Mouse (Mus musculus): Measurements from ENCODE around the gene 1700013G24Rik.

1700013G24Rik gene

DNA sequence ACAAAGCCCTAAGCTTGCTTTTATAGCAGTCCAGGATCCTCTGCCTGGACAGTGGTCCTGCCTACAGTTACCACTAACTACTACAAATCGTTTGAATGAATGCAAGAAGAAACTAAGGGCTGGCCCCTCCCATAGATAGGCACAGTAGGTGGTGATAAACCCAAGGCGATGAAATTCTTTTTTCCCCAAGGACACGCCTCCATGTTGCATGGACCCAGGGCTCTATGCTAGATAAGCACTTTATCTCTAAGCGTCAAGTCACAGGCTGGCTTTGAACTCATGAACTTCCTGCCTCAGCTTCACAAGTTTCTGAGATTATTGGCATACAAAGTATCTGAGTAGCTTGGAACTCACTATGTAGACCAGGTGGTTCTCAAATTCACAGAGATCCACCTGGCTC, 4.2 kb downstream of the 1700013G24Rik start:
- no peak for DNase-seq (ENCODE audit: low spot score in 2 of 2)

- no peak for DNase-seq (ENCODE audit: low spot score in 2 of 2)
Observed at GRCm38 (mm10) chr4:137458310-137458709, 5.2 kb downstream of the 1700013G24Rik start.

DNA sequence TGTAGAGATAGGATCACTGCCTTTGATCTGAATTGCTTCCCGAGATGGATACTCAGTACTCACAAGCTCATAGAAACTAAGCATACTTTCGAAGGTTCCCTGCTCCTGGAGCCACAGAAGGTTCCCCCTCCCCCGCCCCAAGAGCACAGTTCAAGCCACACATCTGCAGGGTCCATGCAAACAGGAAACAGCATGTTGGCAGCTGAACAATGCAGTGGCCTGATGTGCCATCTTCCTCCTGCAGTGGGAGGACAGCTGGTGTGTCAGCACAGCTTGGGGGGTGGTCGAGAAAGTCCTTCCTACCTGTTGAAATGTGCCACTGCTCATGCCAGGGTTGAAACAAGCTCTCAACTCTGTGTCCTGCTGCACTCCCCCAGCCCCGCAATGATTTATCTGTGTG, 5.8 kb downstream of the 1700013G24Rik start:
- DNase-seq (ENCODE audit: low spot score in 2 of 2), result no peak

DNA sequence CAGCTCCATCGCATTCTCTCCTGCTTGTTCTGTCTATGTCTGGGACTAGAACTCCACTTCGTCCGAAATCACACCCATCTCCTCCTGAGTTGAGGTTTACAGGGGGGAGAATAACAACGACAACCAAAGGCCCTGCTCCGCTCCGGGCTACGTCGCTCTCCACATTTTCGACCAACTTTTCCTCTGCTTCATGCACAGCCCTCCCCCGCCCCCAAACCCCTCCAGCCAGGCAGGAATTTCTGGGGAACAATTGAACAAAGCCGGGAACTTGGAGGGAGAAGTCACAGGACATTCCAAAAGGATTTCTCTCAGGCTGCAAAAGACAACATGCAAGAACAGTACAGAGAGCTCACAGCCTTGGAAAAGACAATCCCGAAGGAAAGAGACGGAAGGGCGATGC, 7.6 kb downstream of the 1700013G24Rik start:
- no peak for DNase-seq (ENCODE audit: low spot score in 2 of 2)

GRCm38 (mm10) chr4:137461217-137461616, 8.1 kb downstream of the 1700013G24Rik start:
- no peak for DNase-seq (ENCODE audit: low spot score in 2 of 2)

DNA sequence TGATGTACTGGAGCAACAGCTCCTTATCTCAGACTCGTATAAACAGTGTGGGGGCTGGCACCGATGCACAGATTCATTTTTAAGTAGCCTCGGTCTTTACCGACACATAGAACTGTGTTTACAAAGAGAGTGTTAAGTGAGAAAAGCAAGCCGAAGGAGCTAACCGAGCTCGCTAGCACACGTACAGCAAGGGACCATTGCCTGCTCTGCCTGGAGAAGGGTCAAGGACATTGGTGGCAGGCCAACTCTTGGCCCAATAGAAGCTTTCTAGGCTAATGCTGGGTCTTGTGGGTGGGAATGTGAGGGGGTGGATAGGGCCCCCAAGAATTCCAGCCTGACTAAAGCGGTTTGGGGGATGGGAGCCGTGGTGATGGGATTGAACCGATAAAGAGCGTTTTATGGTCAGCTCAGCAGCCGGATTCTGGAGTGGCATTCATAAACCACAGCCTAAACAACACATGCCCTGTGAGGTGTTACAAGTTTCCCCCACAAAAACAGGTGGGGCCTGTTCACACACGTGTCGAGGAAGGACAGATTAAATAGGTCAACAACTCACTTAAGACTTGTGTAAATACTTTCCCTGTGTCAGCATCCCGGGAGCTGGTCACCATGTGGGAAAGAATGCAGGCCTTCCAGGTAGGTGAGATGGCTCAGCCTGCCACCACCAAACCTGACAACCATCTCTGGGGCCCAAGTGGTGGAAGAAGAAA, 9.1 kb downstream of the 1700013G24Rik start:
- DNase-seq (ENCODE audit: low spot score in 2 of 2), result no peak

- no peak for DNase-seq (ENCODE audit: low spot score in 2 of 2)
Observed at GRCm38 (mm10) chr4:137465125-137465787, 12.2 kb downstream of the 1700013G24Rik start.

GRCm38 (mm10) chr4:137466991-137467390, 13.9 kb downstream of the 1700013G24Rik start:
- no peak for DNase-seq (ENCODE audit: low spot score in 2 of 2)

DNA sequence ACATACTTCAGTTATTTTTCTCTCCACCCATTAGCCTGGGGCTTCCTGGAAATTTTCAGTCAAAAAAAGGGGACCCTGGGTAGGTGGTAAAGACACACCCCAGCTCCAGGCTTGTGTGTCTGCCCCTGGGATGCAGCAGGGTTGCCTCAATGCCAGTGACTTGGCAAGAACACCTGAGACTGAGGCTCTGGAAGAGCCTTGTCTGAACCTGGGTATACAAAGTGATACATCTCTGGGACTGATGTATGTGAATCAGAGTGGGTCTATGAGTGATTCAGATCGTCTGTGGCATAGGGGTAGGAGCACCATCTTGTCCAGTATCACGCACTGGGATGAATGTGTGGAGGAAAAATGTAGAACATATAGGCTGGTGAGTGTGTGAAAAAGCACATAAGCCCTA, 14.4 kb downstream of the 1700013G24Rik start:
- no peak for DNase-seq (ENCODE audit: low spot score in 2 of 2)

GRCm38 (mm10) chr4:137468260-137469080, 15.4 kb downstream of the 1700013G24Rik start, which contains the start of gene Hspg2:
TSS of gene Hspg2 (plus strand) at chr4:137468769.
- peak; percentile 89 to 93 for DNase-seq (ENCODE audit: low spot score in 2 of 2)

- peak in 1 of 2 experiments; percentile 24 for DNase-seq (ENCODE audit: low spot score in 2 of 2)
Observed at GRCm38 (mm10) chr4:137469081-137469844, 16.2 kb downstream of the 1700013G24Rik start.

DNA sequence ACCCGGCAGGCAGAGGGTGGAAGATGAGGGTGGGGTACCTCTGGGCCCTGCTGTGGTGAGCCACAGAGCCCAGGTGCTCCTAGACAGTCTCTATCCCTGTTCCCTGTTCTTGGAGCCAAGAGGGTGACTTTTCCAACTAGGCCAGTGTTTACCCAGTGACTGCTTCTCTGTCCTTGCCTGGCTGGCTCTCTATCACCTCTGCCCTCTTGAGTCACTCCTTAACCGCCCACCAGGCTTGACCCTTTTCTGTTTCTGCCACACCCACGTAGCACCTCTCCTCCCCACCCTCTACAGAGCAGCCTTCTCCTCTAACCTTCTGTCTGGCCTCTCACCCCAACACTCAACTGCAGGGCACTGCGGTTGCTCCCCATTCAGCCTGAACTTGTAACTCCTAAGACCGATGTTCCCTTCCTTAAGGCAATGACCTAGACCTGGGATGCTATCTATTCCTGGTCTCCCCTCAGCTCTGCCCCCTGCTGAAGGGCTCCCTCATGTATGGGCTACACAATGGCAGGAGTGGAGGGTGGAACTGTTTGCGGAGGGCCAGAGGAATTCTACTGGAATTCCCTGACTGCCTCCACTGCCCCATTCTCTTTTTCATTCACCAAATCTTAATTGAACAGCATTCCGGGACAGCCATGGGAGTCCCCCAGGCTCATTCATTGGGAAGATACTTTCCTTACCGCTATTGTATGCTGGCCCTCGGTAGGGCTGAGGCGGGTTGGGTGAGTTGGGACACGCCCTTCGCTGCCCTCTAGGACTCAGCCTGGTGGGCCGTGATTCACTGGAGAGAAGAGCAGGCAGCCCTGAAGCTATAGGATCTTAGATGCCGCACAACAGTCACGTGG, 17.0 kb downstream of the 1700013G24Rik start:
- no peak for DNase-seq (ENCODE audit: low spot score in 2 of 2)

- no peak for DNase-seq (ENCODE audit: low spot score in 2 of 2)
Observed at GRCm38 (mm10) chr4:137470701-137471317, 17.7 kb downstream of the 1700013G24Rik start.

DNA sequence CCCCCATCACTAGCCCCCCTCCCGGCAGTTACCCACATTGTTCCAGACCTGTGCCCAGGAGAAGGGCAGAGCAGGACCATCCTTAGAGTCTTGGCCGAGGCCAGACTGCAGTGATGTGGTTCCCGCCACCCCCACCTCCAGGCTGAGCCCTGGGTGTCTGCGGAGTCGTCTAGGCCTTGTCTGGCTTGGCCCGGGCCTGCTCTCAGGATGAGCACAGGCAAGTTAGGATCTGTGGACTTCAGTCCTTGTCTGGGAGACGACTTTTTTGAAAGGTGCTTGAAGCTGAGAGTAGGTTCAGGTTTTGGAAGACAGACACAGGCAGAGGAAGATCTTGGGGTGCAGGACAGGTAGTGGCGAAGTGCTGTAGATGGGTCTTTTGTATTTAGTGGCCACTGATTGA, 18.2 kb downstream of the 1700013G24Rik start:
- DNase-seq (ENCODE audit: low spot score in 2 of 2), result no peak

DNA sequence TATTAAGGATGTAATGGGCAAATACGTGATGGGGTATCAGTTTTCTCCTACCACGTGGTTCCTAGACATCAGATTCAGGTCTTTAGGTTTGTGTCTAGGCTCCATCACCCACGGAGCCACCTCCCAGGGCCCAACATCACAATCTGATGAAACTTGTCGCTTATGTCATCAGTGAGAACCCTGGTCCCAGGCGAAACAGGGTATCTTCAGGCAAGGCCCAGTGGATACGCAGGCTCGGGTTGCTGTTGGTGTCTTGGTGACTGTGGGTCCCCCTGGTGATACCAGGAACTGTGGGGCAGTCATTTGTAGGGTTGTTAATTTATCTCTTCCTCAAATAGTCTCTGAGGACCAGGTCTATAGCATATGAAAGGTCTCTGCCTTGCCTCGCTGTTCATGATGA, 20.2 kb downstream of the 1700013G24Rik start:
- DNase-seq (ENCODE audit: low spot score in 2 of 2), result no peak

GRCm38 (mm10) chr4:137473701-137474388, 20.8 kb downstream of the 1700013G24Rik start:
- no peak for DNase-seq (ENCODE audit: low spot score in 2 of 2)

DNA sequence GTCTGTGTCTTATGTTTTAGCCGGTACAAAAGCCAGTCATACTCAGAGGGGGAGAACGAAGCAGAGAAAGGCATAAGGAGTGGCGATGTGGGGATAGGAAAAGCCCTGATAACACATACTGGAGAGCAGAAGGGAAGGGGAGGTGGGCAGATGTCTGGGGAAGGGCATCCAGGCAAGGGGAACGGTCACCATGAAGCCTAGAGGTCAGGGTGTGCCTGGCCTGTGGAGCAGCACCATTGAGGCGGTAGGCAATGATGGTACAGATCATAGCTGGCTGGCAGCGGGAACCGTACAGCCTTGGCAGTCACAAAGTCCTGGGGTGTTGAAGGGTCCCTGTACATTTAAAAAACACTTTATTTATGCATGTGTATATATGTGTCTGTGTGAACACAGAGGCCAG, 21.6 kb downstream of the 1700013G24Rik start:
- DNase-seq (ENCODE audit: low spot score in 2 of 2), result no peak

- no peak for DNase-seq (ENCODE audit: low spot score in 2 of 2)
Observed at GRCm38 (mm10) chr4:137475271-137476050, 22.4 kb downstream of the 1700013G24Rik start.
